Mouse (Mus musculus) megakaryocyte, embryonic 14.5 days (primary cell): ENCODE data around the gene Gna13.

Experiments used
- FLI1 ChIP-seq: IDR thresholded peaks from 2 replicates; pipeline ENCODE4 v1.6.1; 2012; ENCODE audit warnings: low read length, inconsistent platforms, mixed read lengths
- GATA1 ChIP-seq: IDR thresholded peaks from 3 replicates; pipeline ENCODE4 v1.6.1; 2012; ENCODE audit warnings: mixed read lengths, low read length, inconsistent platforms, borderline replicate concordance

- TF ChIP-seq GATA1: peak; percentile 56; the same call in 1 of the 3 replicates
- no peak for TF ChIP-seq FLI1
Observed at GRCm38 (mm10) chr11:109361631-109362462, 784 bp upstream of the Gna13 start.
